Mouse (Mus musculus): ENCODE data around the gene Kdm2a. TPM values are rescaled to one million over a fixed set of nuclear protein-coding genes. Genes with fewer than 3 reads are reported as not detected.

Gene Kdm2a
- total and polyA plus RNA-seq, 3 experiments, result 20.3 to 55.9 TPM; not detected in 1

- H3K9me3 ChIP-seq (replicated peaks; ENCODE audit: insufficient read depth, low read length), result no peaks in the 10 kb centered on the region
- peak; percentile 89 for DNase-seq (ENCODE audit: low read depth, low spot score)
- no peaks in the 10 kb centered on the region for H3K27me3 ChIP-seq (ENCODE audit: control insufficient read depth in 1 of 2, insufficient read depth in 2 of 2, low read length in 2 of 2)
- H3K9ac ChIP-seq (ENCODE audit: control insufficient read depth, low read depth, low read length, poor library complexity, severe bottlenecking), result peak overlapping the region; percentile 93
- H3K36me3 ChIP-seq (ENCODE audit: control insufficient read depth in 1 of 2, insufficient read depth in 2 of 2, low read length in 2 of 2), result peaks cover 0 to 41% of the 10 kb centered on the region in 2 experiments; a peak in 2 of 4 replicates
- peak; percentile 91 for TF ChIP-seq MXI1 (IDR thresholded peaks at IDR 0.05; ENCODE audit: low read depth, low read length)
- no peak for TF ChIP-seq ZC3H11A (IDR thresholded peaks at IDR 0.05; ENCODE audit: low read depth, low read length)
- no peak for TF ChIP-seq TAL1 (IDR thresholded peaks at IDR 0.05; ENCODE audit: low read length)
- TF ChIP-seq ELF1 (IDR thresholded peaks at IDR 0.05; ENCODE audit: low read depth, low read length), result peak; percentile 63; the same call in 1 of the 2 replicates
- TF ChIP-seq MYC (IDR thresholded peaks at IDR 0.05; ENCODE audit: low read depth, low read length), result peak; percentile 57; the same call in 1 of the 2 replicates
- TF ChIP-seq MAZ (IDR thresholded peaks at IDR 0.05; ENCODE audit: low read depth, low read length), result peak; percentile 91
- peak; percentile 99 for TF ChIP-seq SIN3A (IDR thresholded peaks at IDR 0.05; ENCODE audit: low read length)
- TF ChIP-seq POLR2AphosphoS5 (IDR thresholded peaks at IDR 0.05; ENCODE audit: borderline replicate concordance, low read depth, low read length), result no peak
- TF ChIP-seq ZNF384 (IDR thresholded peaks at IDR 0.05; ENCODE audit: low read depth, low read length), result peak; percentile 73
- no peak for TF ChIP-seq MEF2A (IDR thresholded peaks at IDR 0.05; ENCODE audit: extremely low read depth, insufficient replicate concordance, low read depth, low read length, poor library complexity, severe bottlenecking)
- no peak for TF ChIP-seq E2F4 (IDR thresholded peaks at IDR 0.05; ENCODE audit: borderline replicate concordance, low read depth, low read length)
- 0 out of 2 replicates have a peak, but pooled peaks have one; percentile 54 for TF ChIP-seq JUND (IDR thresholded peaks at IDR 0.05; ENCODE audit: low read depth, low read length)
- peak; percentile 44; the same call in 1 of the 2 replicates for TF ChIP-seq KAT2A (conservative IDR thresholded peaks at IDR 0.05; ENCODE audit: low read depth, low read length)
- no peak for TF ChIP-seq ZKSCAN1 (IDR thresholded peaks at IDR 0.05; ENCODE audit: low read depth, low read length)
- peak; percentile 81 for TF ChIP-seq CHD2 (IDR thresholded peaks at IDR 0.05; ENCODE audit: low read length)
- 0 out of 2 replicates have a peak, but pooled peaks have one; percentile 28 for TF ChIP-seq ZMIZ1 (IDR thresholded peaks at IDR 0.05; ENCODE audit: low read depth, low read length)
- peak; percentile 92 for TF ChIP-seq MYB (IDR thresholded peaks at IDR 0.05; ENCODE audit: low read depth, low read length)
- peak; percentile 70 for TF ChIP-seq TCF12 (IDR thresholded peaks at IDR 0.05; ENCODE audit: low read depth, low read length)
- peak; percentile 99 for TF ChIP-seq ETS1 (IDR thresholded peaks at IDR 0.05; ENCODE audit: low read depth, low read length)
- TF ChIP-seq HCFC1 (IDR thresholded peaks at IDR 0.05; ENCODE audit: low read depth, low read length), result peak; percentile 67
- no peak; the same call in 1 of the 2 replicates for TF ChIP-seq SMC3 (IDR thresholded peaks at IDR 0.05; ENCODE audit: low read depth, low read length)
- peak; percentile 63 for TF ChIP-seq GATA1 (IDR thresholded peaks at IDR 0.05; ENCODE audit: low read depth, low read length)
- TF ChIP-seq NRF1 (IDR thresholded peaks at IDR 0.05; ENCODE audit: insufficient read depth, low read depth, low read length, poor library complexity, severe bottlenecking), result no peak
- TF ChIP-seq RCOR1 (IDR thresholded peaks at IDR 0.05; ENCODE audit: low read depth, low read length), result peak; percentile 82
- peak; percentile 69 for TF ChIP-seq TBP (IDR thresholded peaks at IDR 0.05; ENCODE audit: low read depth, low read length)
- peak; percentile 84 to 87 for TF ChIP-seq EP300 (IDR thresholded peaks at IDR 0.05; ENCODE audit: low read depth in 1 of 2, low read length in 2 of 2)
- peak in 1 of 2 experiments; percentile 39; a peak in 1 of 4 replicates for TF ChIP-seq POLR2A (IDR thresholded peaks at IDR 0.05; ENCODE audit: control insufficient read depth in 1 of 2, insufficient read depth in 1 of 2, low read depth in 1 of 2, low read length in 2 of 2, poor library complexity in 1 of 2)
- TF ChIP-seq NELFE (IDR thresholded peaks at IDR 0.05; ENCODE audit: low read depth, low read length), result 0 out of 2 replicates have a peak, but pooled peaks have one; percentile 46
- peak; percentile 80; the same call in 1 of the 2 replicates for TF ChIP-seq CHD1 (IDR thresholded peaks at IDR 0.05; ENCODE audit: low read depth, low read length)
- TF ChIP-seq USF1 (IDR thresholded peaks at IDR 0.05; ENCODE audit: low read depth, low read length), result no peak
- TF ChIP-seq BHLHE40 (IDR thresholded peaks at IDR 0.05; ENCODE audit: borderline replicate concordance, low read depth, low read length), result peak; percentile 49; the same call in 1 of the 2 replicates
- H3K79me2 ChIP-seq (ENCODE audit: control insufficient read depth, insufficient read depth, low read length, poor library complexity), result peaks cover 53% of the 10 kb centered on the region
- peaks cover 20 to 59% of the 10 kb centered on the region in 2 experiments for H3K4me1 ChIP-seq (ENCODE audit: control insufficient read depth in 1 of 2, insufficient read depth in 2 of 2, low read length in 2 of 2)
- peak overlapping the region; percentile 90 for H3K27ac ChIP-seq (ENCODE audit: control insufficient read depth, low read depth, low read length)
- H3K4me3 ChIP-seq (ENCODE audit: control insufficient read depth in 1 of 2, insufficient read depth in 1 of 2, low read depth in 2 of 2, low read length in 2 of 2), result peak overlapping the region; percentile 75 to 99
These were observed 93.7 kb downstream of the Kdm2a start for GRCm38 (mm10) chr19:4304251-4304821.

All from MEL (cell line).